Mouse (Mus musculus) naive thymus-derived CD4-positive, alpha-beta T cell, adult 2 months (primary cell): ENCODE results near the gene Vangl1.
"Not testable (repeated sequence)": the region's sequence is repeated elsewhere in the genome, so short reads cannot be mapped to it uniquely, and the experiment has no call there.

ENCODE experiments used
- DNase-seq: peaks from one replicate; pipeline ENCODE4 v3.0.0-alpha.2; 2011; ENCODE audit warnings: low read depth

Vangl1 gene

GRCm38 (mm10) chr3:102203781-102204721 is at the start of gene Vangl1:
Vangl1 (minus strand) TSS chr3:102204693.
- DNase-seq: no peak

GRCm38 (mm10) chr3:102253554-102253953 is 49.1 kb upstream of the Vangl1 start:
- DNase-seq: no peak

GRCm38 (mm10) chr3:102252927-102253326 is 48.4 kb upstream of the Vangl1 start:
- no peak for DNase-seq

GRCm38 (mm10) chr3:102250873-102251272 is 46.4 kb upstream of the Vangl1 start:
- no peak for DNase-seq

GRCm38 (mm10) chr3:102249401-102249991 is 45.0 kb upstream of the Vangl1 start:
- no peak for DNase-seq

- no peak for DNase-seq
Measured at GRCm38 (mm10) chr3:102244601-102245000, 40.1 kb upstream of the Vangl1 start.

GRCm38 (mm10) chr3:102242854-102243253 is 38.4 kb upstream of the Vangl1 start:
- DNase-seq: no peak

GRCm38 (mm10) chr3:102231418-102232134 is 27.1 kb upstream of the Vangl1 start:
- no peak for DNase-seq

- no peak for DNase-seq
Measured at GRCm38 (mm10) chr3:102222756-102223155, 18.3 kb upstream of the Vangl1 start.

- no peak for DNase-seq
Measured at GRCm38 (mm10) chr3:102218301-102218700, 13.8 kb upstream of the Vangl1 start.

- no peak for DNase-seq
Measured at GRCm38 (mm10) chr3:102214736-102215135, 10.2 kb upstream of the Vangl1 start.

- no peak for DNase-seq
Measured at GRCm38 (mm10) chr3:102214299-102214698, 9.8 kb upstream of the Vangl1 start.

GRCm38 (mm10) chr3:102212896-102213295 is 8.4 kb upstream of the Vangl1 start:
- DNase-seq: no peak

- no peak for DNase-seq
Measured at GRCm38 (mm10) chr3:102212336-102212735, 7.8 kb upstream of the Vangl1 start.

- no peak for DNase-seq
Measured at GRCm38 (mm10) chr3:102211340-102211739, 6.8 kb upstream of the Vangl1 start.

GRCm38 (mm10) chr3:102210775-102211174 is 6.3 kb upstream of the Vangl1 start:
- DNase-seq: peak; percentile 10

- no peak for DNase-seq
Measured at GRCm38 (mm10) chr3:102208861-102209260, 4.4 kb upstream of the Vangl1 start.

- DNase-seq: no peak
Measured at GRCm38 (mm10) chr3:102205458-102205830, 951 bp upstream of the Vangl1 start.

GRCm38 (mm10) chr3:102204734-102205457 is 403 bp upstream of the Vangl1 start:
- not testable (repeated sequence) for DNase-seq

- DNase-seq: no peak
Measured at GRCm38 (mm10) chr3:102203131-102203530, 1.4 kb downstream of the Vangl1 start.

- DNase-seq: no peak
Measured at GRCm38 (mm10) chr3:102199991-102200390, 4.5 kb downstream of the Vangl1 start.

GRCm38 (mm10) chr3:102199226-102199625 is 5.3 kb downstream of the Vangl1 start:
- no peak for DNase-seq
